Mouse (Mus musculus) embryonic fibroblast, embryonic 13.5 days (primary cell): ENCODE measurements at regions not wholly inside any gene's neighbourhood (a gene's known extent, or its start where the extent isn't known, plus 50 kb on each side); places are given as distances from the start of the nearest gene placed in this dataset.

Experiments
- CTCF ChIP-seq: IDR thresholded peaks from 2 replicates; pipeline ENCODE4 v1.5.1; 2011; ENCODE audit warnings: mild to moderate bottlenecking, control low read depth, low read length, moderate library complexity, borderline replicate concordance; ENCODE audit not compliant: insufficient read depth
- POLR2A ChIP-seq: IDR thresholded peaks from 2 replicates; pipeline ENCODE4 v1.6.1; 2011; ENCODE audit warnings: low read depth, mild to moderate bottlenecking, control low read depth, low read length, moderate library complexity

GRCm38 (mm10) chr4:34213731-34214130 lies 163.7 kb upstream of the Spaca1 start:
- TF ChIP-seq CTCF (no peak), POLR2A (no peak)
